Mouse (Mus musculus) central nervous system, embryonic 14 days (tissue): ENCODE results near the gene Avil. TPM values are rescaled to one million over a fixed set of nuclear protein-coding genes. Genes with fewer than 3 reads are reported as not detected.

Source experiments
- polyA plus RNA-seq: library from polyadenylated mRNA; depleted of rRNA; stranded (reverse); fragments of >200 nt; gene quantifications from 2 replicates; pipeline ENCODE4 v1.2.3, GENCODE M21; 2012; rRNA removed

The Avil gene
- polyA plus RNA-seq, result 0.82 and 3.4 TPM in 2 replicates

DNA sequence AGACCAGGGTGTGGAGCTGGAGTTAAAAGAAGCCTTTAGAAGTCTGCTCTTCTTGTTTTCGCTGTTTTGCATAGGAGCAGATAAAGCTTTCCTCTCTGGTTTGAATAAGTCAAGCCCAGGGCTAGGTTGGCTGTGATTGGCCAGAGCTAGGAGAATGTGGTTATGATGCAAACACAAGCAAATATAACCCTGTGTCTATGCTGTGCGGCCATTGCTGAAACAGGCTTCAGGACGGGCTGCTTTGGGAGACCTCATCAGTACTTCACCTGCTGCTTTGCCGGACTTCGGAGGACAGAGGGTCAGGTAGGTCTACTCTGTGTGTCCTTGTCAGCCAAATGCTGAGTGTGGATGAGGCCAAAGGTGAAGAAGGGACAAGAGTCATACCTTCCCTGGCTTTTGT lies at the start of gene Avil:
TSS of gene Avil (plus strand) at position 181 of the 400 bp plus-strand sequence.

DNA sequence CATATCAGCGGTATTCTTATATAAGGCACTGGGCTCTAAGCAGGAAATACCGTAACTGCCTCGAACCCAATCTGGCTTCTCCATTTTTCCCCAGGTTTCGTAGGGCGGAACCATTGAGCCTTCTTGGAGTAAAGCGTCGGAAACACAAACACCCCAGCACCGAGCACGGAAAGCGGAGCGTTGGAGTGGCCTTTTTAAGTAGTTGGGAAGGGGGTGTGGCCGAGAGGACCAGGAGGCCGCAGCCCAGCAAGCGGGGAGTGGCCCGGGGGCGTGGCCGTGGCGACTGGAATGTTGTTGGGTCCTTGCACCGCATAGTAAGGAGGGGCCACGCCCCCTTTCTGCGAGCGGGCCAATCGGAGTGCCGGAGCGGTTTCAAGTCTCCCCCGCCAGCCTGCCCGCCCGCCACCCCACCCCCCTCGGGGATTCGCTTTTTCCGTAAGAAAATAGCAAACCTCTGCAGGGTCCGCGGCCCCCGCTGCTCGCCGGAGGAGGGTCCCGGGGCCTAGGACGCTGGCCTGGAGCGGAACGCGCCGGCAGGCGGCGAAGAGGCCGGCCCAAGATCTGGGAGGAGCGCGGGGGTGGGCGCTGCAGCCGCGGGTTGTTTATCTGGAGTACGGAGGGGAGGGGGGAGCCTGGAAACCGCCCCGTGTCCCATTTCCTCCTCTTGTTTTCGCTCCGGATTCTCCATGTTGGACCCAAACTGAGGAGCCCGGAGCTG lies 22.1 kb upstream of the Avil start, which contains the start of gene Ctdsp2:
TSS of gene Ctdsp2 (plus strand) at position 441 of the 718 bp plus-strand sequence.

DNA sequence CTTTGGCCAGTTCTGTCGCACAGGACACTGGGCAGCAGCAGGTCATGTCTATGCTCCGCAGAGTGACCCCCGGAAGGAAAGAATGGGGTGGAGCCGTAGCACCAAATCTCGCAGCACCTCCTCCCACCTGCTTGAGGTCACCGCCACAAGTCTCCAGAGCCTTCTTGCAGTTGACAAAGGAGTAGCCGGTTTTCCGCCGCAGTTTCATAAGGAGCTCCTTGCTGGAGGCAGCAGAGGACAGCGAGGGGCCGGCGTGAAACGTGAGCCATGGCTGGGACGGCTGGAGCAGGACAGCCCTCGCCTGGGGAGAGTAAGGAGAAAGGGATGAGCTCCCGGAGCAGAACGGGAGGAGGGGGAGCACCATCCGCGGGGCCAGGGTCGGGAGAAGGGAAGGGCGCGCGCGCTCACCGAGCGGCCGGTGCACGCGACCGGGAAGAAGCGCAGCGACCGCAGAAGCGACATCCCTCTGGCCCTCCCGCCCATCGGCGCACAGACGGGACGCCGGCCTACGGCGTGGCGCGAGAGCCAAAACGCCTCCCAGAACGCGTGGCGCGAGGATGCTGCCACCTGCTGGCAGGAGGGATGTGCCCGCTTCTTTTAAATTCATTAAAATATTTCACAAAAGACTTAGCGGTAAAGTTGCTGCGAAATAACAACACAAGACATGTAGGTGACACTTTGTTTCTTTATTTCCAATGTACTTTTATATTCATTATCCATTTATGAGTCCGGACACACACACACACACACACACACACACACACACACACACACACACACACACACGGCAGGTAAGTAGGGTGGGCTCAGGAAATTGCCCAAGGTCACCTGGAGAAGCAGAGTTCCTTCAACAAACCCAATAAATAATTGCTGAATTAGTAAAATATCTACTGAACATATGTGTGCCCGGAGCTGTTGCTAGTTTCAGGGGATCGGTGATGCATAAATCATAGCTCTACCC lies 30.1 kb downstream of the Avil start, which contains the start of gene Tsfm:
TSS of gene Tsfm (minus strand) at position 505 of the 961 bp plus-strand sequence.

DNA sequence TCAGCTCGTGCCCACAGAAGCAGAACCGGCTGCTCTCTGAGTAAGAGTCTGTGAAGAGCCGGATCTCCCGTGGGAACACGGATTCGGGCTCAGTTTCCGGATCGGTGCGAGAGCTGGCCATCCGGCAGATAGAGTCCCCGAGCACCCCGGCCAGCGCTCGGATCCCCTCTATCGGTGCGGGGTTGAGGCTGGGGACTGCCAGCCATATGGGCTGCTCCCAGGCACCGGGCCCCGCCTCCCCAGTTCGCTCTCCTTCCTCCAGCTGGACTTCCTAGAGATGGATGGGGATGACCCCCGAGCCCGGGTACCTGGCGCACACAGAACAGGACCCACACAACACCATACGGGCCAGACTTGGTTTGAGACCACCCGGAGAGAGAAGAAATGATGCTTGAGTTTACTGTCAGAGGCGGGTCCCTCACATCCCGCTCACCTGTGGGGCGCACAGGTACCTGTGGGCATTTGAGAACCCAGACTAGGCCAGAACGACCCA lies 40.8 kb downstream of the Avil start, which contains the start of the genes Mettl1 and Eef1akmt3:
TSS of gene Mettl1 (plus strand) at position 141 of the 493 bp plus-strand sequence.
TSS of gene Eef1akmt3 (minus strand) at position 240 of the 493 bp plus-strand sequence.

DNA sequence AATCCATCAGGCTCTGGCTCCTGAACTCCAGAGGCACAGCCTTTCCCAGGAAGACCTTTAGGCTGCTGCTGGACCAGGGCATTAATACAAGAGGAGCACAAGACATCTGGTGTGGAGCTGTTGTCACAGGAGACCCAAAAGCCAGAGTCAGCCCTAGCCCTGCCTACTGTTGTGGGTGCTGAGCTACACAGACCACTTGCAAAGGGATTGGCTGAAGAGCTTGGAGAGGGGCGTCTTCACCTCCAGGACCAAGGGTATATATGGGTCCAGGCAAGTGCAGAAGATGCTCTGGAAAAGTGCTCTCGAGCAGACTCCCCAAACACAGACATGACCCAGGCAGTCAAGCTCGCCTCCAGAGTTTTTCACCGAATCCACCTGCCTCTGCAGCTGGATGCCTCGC lies 47.4 kb downstream of the Avil start, which contains the start of gene Cyp27b1:
TSS of gene Cyp27b1 (plus strand) at position 297 of the 400 bp plus-strand sequence.

DNA sequence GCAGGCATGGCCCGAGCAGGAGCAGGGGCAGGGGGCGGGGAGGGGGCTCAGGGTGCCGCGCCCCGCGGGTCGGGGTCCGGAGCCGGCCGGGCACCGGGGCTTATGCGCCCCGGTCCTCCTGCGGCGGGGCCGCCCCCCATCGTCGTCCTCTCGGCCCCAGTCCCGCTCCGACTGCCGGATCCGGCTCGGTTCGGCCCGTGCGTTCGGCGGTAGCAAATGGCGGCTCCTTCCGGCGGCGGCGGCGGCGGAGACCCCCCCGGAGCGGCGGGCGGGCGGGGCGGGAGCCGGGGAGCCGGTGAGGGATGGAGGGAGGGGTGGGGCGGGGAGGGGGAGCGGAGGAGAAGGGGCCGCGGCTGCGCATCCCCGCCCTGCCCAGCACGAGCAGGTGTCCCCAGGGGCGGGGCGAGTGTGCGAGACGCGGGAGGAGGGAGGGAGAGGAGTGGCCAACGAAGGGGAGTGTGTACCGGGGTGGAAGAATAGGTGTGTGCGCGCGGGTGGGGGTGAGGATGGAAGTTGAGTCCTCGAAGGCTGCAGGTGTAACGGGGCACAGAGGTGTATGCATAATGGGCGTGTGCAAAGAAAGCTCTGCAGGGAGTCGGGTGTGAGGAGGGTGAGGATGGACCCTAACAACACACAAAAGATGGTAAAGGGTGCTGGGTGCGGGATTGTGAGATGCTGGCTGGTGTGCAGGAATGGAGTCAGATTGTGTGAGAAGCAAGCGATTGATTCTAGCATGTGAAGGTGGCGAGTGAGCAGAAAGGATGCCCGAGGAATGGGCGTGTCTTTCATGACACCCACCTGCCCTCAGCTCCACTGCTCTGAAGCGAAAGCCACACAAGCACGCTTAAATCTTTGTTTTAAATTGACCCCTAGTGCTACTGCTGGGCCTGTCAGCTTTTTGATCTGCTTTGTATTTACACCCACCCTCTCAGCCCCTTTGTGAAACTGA lies 59.7 kb downstream of the Avil start, which contains the start of gene March9:
TSS of gene March9 (minus strand) at position 217 of the 949 bp plus-strand sequence.

DNA sequence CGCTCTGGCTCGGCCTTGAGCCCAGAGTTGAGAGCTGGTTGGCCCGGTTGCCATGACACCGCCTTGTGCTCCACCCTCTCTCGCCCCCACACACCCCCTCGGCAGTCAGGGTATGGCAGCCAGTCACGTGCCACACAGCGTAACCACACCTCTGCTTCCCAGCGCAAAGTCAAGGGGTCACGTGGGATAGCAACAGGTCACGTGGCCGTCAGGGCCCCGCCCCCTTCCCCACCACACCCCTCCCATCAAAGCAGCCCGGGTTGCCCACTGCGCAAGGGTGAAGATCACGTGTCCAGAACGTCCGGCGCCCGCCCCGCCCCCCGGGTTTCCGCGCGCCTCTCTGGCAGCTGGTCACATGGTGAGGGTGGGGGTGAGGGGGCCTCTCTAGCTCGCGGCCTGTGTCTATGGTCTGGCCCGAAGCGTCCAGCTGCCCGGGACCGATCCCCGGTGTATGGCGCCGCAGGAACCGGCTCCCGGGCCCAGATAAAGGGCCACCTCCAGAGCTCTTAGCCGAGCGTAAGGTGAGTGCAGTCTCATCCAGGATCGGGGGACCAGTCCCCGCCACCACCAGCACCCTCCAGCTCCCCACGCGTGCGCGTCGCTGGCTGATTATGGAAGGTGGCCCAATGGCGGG lies 62.8 kb downstream of the Avil start, which contains the start of gene Cdk4:
TSS of gene Cdk4 (plus strand) at position 296 of the 634 bp plus-strand sequence.

Other genes starting within 250 kb of the Avil start
- gene Atp23, start 99.4 kb upstream of the Avil start, polyA plus RNA-seq, result 8.7 and 10.2 TPM in 2 replicates
- gene Ctdsp2, start 22.0 kb upstream of the Avil start, polyA plus RNA-seq, result 82.1 and 96.5 TPM in 2 replicates
- 42.7 and 47.9 TPM in 2 replicates for gene Tsfm, start 30.1 kb downstream of the Avil start, polyA plus RNA-seq
- gene Mettl1, start 40.7 kb downstream of the Avil start, polyA plus RNA-seq, result 19.7 and 24.9 TPM in 2 replicates
- 0.32 and 0.84 TPM in 2 replicates for gene Eef1akmt3, start 40.8 kb downstream of the Avil start, polyA plus RNA-seq
- 0.63 and 0.72 TPM in 2 replicates for gene Cyp27b1, start 47.5 kb downstream of the Avil start, polyA plus RNA-seq
- gene March9, start 59.5 kb downstream of the Avil start, polyA plus RNA-seq, result 36.2 and 37.4 TPM in 2 replicates
- gene Cdk4, start 62.8 kb downstream of the Avil start, polyA plus RNA-seq, result 1,086 and 1,352 TPM in 2 replicates
- gene Tspan31, start 69.6 kb downstream of the Avil start, polyA plus RNA-seq, result 91.2 and 94.6 TPM in 2 replicates
- 89.1 and 97.8 TPM in 2 replicates for gene Agap2, start 74.6 kb downstream of the Avil start, polyA plus RNA-seq
- 94.0 and 95.8 TPM in 2 replicates for gene Os9, start 120.4 kb downstream of the Avil start, polyA plus RNA-seq
- gene B4galnt1, start 164.5 kb downstream of the Avil start, polyA plus RNA-seq, result 41.1 and 50.7 TPM in 2 replicates
- gene Slc26a10, start 179.9 kb downstream of the Avil start, polyA plus RNA-seq, result 2.4 and 2.8 TPM in 2 replicates
- 106 and 125 TPM in 2 replicates for gene Arhgef25, start 189.4 kb downstream of the Avil start, polyA plus RNA-seq
- 465 and 469 TPM in 2 replicates for gene Dtx3, start 195.0 kb downstream of the Avil start, polyA plus RNA-seq
- gene Pip4k2c, start 210.9 kb downstream of the Avil start, polyA plus RNA-seq, result 23.0 and 24.3 TPM in 2 replicates